Mouse (Mus musculus) CD4-positive naive resting alpha-beta T cell, adult 76 days (primary cell): ENCODE measurements around the gene Mt1. TPM values are rescaled to one million over a fixed set of nuclear protein-coding genes. Genes with fewer than 3 reads are reported as not detected.

ENCODE experiments used
- total RNA-seq: library from RNA; stranded (reverse); gene quantifications from one replicate; pipeline ENCODE4 v1.2.4, GENCODE M21; 2023

Gene Mt1
- total RNA-seq: 5.0 TPM

GRCm38 (mm10) chr8:94178857-94179712, at the start of gene Mt1:
Gene Mt1 (plus strand): TSS chr8:94179082.

GRCm38 (mm10) chr8:94136933-94137332, 41.9 kb upstream of the Mt1 start, which contains the start of gene Mt4:
Gene Mt4 (plus strand): TSS chr8:94137197.

GRCm38 (mm10) chr8:94152513-94153300, 26.2 kb upstream of the Mt1 start, which contains the start of gene Mt3:
Gene Mt3 (plus strand): TSS chr8:94152607.

GRCm38 (mm10) chr8:94172075-94172808, 6.6 kb upstream of the Mt1 start, which contains the start of gene Mt2:
Gene Mt2 (plus strand): TSS chr8:94172664.

GRCm38 (mm10) chr8:94214252-94215173, 35.6 kb downstream of the Mt1 start, which contains the start of gene Nup93:
Gene Nup93 (plus strand): TSS chr8:94214564.

Other genes with a start within 250 kb of the Mt1 start
- gene Amfr, start 166.2 kb upstream of the Mt1 start, total RNA-seq: 60.8 TPM
- 58.4 TPM for gene Nudt21, start 142.1 kb upstream of the Mt1 start, total RNA-seq
- 11.3 TPM for gene Ogfod1, start 141.9 kb upstream of the Mt1 start, total RNA-seq
- 20.0 TPM for gene Bbs2, start 80.2 kb upstream of the Mt1 start, total RNA-seq
- not detected for gene Mt4, start 41.9 kb upstream of the Mt1 start, total RNA-seq
- not detected for gene Mt3, start 26.5 kb upstream of the Mt1 start, total RNA-seq
- gene Mt2, start 6.4 kb upstream of the Mt1 start, total RNA-seq: not detected
- 30.6 TPM for gene Nup93, start 35.5 kb downstream of the Mt1 start, total RNA-seq
- gene Slc12a3, start 150.1 kb downstream of the Mt1 start, total RNA-seq: 0.26 TPM
- 183 TPM for gene Herpud1, start 207.4 kb downstream of the Mt1 start, total RNA-seq